ENCODE assay signal across 15 mouse cellular contexts in genomic region chr11:115518693-115519092, GRCm38 (mm10). TPM values are rescaled to one million over a fixed set of nuclear protein-coding genes. Genes with fewer than 3 reads are reported as not detected.
A peak's percentile ranks its signal among the peaks of the same experiment; 100 is the strongest.
DNase-seq lines count a peak whose midpoint lies in the region; TF ChIP-seq lines count a peak whose summit lies in the region.
"Had no signal": no experiment of that assay in that cellular context is flagged by ENCODE, and none has a peak within 500 bp of the region (broad histone marks: within the 10 kb centered on the region; RNA-seq: fewer than 3 reads in every experiment).

No protein-coding gene starts in this region.

- TF ChIP-seq CTCF in testis, adult 2 months (IDR thresholded peaks at IDR 0.05; ENCODE audit: control insufficient read depth, insufficient read depth, insufficient replicate concordance, low read depth, low read length): no peak

- no peak overlapping the region for H3K4me3 ChIP-seq in testis, adult 2 months (ENCODE audit: control insufficient read depth, low read depth, low read length)
- H3K4me3 ChIP-seq: embryonic facial prominence, embryonic 10.5 days; forebrain, embryonic 13.5 days; liver, embryonic 15.5 days; midbrain, embryonic 13.5 days had no signal

- no peaks in the 10 kb centered on the region for H3K36me3 ChIP-seq in testis, adult 2 months (ENCODE audit: control insufficient read depth, insufficient read depth, low read length)

- TF ChIP-seq POLR2A in testis, adult 2 months (IDR thresholded peaks at IDR 0.05; ENCODE audit: control insufficient read depth, low read depth, low read length): no peak

- peaks cover 6% of the 10 kb centered on the region for H3K4me1 ChIP-seq in testis, adult 2 months (ENCODE audit: control insufficient read depth, insufficient read depth, low read length)
- H3K4me1 ChIP-seq: forebrain, embryonic 13.5 days had no signal

- H3K27ac ChIP-seq in testis, adult 2 months (ENCODE audit: control insufficient read depth, insufficient read depth, low read depth, low read length): 0 out of 2 replicates have a peak overlapping the region, but pooled peaks have one; percentile 21
- H3K27ac ChIP-seq: embryonic facial prominence, embryonic 10.5 days; forebrain, embryonic 13.5 days; kidney, postnatal 0 days; liver, embryonic 15.5 days; midbrain, embryonic 13.5 days had no signal

- intact Hi-C loops in left cerebral cortex, postnatal 4 days (cut with DNase I): no loop called here

- H3K27me3 ChIP-seq in testis, adult 2 months (ENCODE audit: control insufficient read depth, insufficient read depth, low read length): no peaks in the 10 kb centered on the region
- H3K27me3 ChIP-seq: forebrain, embryonic 13.5 days; liver, embryonic 15.5 days; midbrain, embryonic 13.5 days had no signal

- peak; percentile 51 to 63 for DNase-seq in frontal cortex, adult 2 months (ENCODE audit: extremely low spot score in 1 of 2, low spot score in 1 of 2)
- DNase-seq in frontal cortex, postnatal 25 days (ENCODE audit: low spot score in 2 of 2): no peak
- DNase-seq in left cerebral cortex, adult 18-20 months (ENCODE audit: low spot score in 2 of 2): peak; percentile 21 to 45
- DNase-seq in left cerebral cortex, postnatal 4 days: no peak
- DNase-seq in testis, postnatal 10 days (ENCODE audit: low spot score): no peak
- DNase-seq in urinary bladder, postnatal 25 days (ENCODE audit: low spot score): no peak
- DNase-seq: adrenal gland, adult 2 months; heart, adult 11 months; heart, postnatal 36 days had no signal

RNA-seq across cellular contexts. Expression of gene Jpt1, which starts 4.5 kb away (rescaled TPM):
- polyA plus RNA-seq in frontal cortex, adult 2 months (2012; rRNA removed): 209 and 216 TPM in 2 replicates
- total RNA-seq in left cerebral cortex, adult 18-20 months (2021): 100 to 1,000 TPM; 157 TPM
- 100 to 1,000 TPM; 803 to 865 TPM for total RNA-seq in left cerebral cortex, postnatal 4 days (2021)
- polyA plus RNA-seq in testis, adult 2 months (2012; rRNA removed): 548 and 576 TPM in 2 replicates

RNA-seq across cellular contexts. Expression of gene Sumo2, which starts 17.4 kb away (rescaled TPM):
- 365 and 405 TPM in 2 replicates for polyA plus RNA-seq in frontal cortex, adult 2 months (2012; rRNA removed)
- total RNA-seq in left cerebral cortex, adult 18-20 months (2021): 100 to 1,000 TPM; 272 to 305 TPM
- total RNA-seq in left cerebral cortex, postnatal 4 days (2021): 100 to 1,000 TPM; 439 to 466 TPM
- polyA plus RNA-seq in testis, adult 2 months (2012; rRNA removed): 50.6 and 72.2 TPM in 2 replicates

RNA-seq across cellular contexts. Expression of gene Nt5c, which starts 27.0 kb away (rescaled TPM):
- 73.9 and 74.9 TPM in 2 replicates for polyA plus RNA-seq in frontal cortex, adult 2 months (2012; rRNA removed)
- total RNA-seq in left cerebral cortex, adult 18-20 months (2021): 10 to 100 TPM; 62.2 to 63.3 TPM
- 10 to 100 TPM; 57.4 to 70.8 TPM for total RNA-seq in left cerebral cortex, postnatal 4 days (2021)
- polyA plus RNA-seq in testis, adult 2 months (2012; rRNA removed): 32.4 and 34.0 TPM in 2 replicates

RNA-seq across cellular contexts. Expression of gene Armc7, which starts 43.2 kb away (rescaled TPM):
- polyA plus RNA-seq in frontal cortex, adult 2 months (2012; rRNA removed): 9.9 TPM in 2 replicates
- 10 to 100 TPM; 15.0 to 15.4 TPM for total RNA-seq in left cerebral cortex, adult 18-20 months (2021)
- 10 to 100 TPM in 1 of 2 experiments, 1 to 10 TPM in 1; 9.9 to 10.2 TPM for total RNA-seq in left cerebral cortex, postnatal 4 days (2021)
- polyA plus RNA-seq in testis, adult 2 months (2012; rRNA removed): 3.3 and 3.8 TPM in 2 replicates

RNA-seq across cellular contexts. Expression of gene Nup85, which starts 45.5 kb away (rescaled TPM):
- 71.0 and 72.9 TPM in 2 replicates for polyA plus RNA-seq in frontal cortex, adult 2 months (2012; rRNA removed)
- 10 to 100 TPM; 44.2 to 49.3 TPM for total RNA-seq in left cerebral cortex, adult 18-20 months (2021)
- total RNA-seq in left cerebral cortex, postnatal 4 days (2021): 10 to 100 TPM; 66.6 to 73.4 TPM
- polyA plus RNA-seq in testis, adult 2 months (2012; rRNA removed): 36.3 and 42.6 TPM in 2 replicates

Comparison
In these comparisons a context has a peak if more than half of its experiments do, and no peak if none do; other contexts are left out.
1. DNase-seq: peak in frontal cortex, adult 2 months (2 of 2) and left cerebral cortex, adult 18-20 months (2 of 2); none in frontal cortex, postnatal 25 days (0 of 2), left cerebral cortex, postnatal 4 days (single experiment), testis, postnatal 10 days (single experiment) and urinary bladder, postnatal 25 days (single experiment).
2. RNA of gene Jpt1, which starts 4.5 kb away (total RNA-seq): 803 to 865 TPM in left cerebral cortex, postnatal 4 days; 157 TPM in left cerebral cortex, adult 18-20 months; every median in the first group is over 4 times any median in the second.